Comparison of ENCODE assay signal across 26 mouse cellular contexts in the genomic region with DNA sequence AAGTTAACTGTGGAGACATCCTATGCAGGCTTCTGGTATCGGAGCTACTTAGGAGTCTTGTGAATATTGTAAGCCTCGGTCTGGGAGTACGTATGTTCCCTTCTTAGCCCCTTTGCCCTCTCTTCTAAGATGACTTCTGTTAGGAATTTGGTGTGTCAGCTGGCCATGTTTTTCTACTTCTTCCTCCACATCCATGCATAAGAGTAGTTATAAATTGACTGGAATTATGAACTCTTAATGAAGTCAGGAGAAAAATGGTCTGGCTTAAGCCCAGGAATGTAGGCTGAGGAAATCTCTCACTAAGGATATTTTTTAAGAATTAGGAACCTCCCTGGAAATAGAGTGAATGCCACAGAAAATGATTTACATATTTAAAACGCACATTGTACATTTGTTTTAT. TPM values are rescaled to one million over a fixed set of nuclear protein-coding genes. Genes with fewer than 3 reads are reported as not detected.
"Had no signal": no experiment of that assay in that cellular context is flagged by ENCODE, and none has a peak within 500 bp of the region (broad histone marks: within the 10 kb centered on the region; RNA-seq: fewer than 3 reads in every experiment).

No protein-coding gene starts in this region.

- H3K9me3 ChIP-seq: heart, embryonic 10.5 days; heart, embryonic 12.5 days; hindbrain, embryonic 10.5 days; hindbrain, embryonic 12.5 days; intestine, embryonic 15.5 days; kidney, embryonic 15.5 days; limb, embryonic 10.5 days; limb, embryonic 12.5 days had no signal

- H3K27ac ChIP-seq: gastrocnemius, adult 2 months; heart, embryonic 10.5 days; hindbrain, embryonic 10.5 days; hindbrain, embryonic 12.5 days; hindbrain, embryonic 14.5 days; intestine, embryonic 15.5 days; kidney, embryonic 15.5 days; layer of hippocampus, adult 2 months; left cerebral cortex, adult 2 months; limb, embryonic 10.5 days; limb, embryonic 12.5 days had no signal

- H3K27me3 ChIP-seq: heart, embryonic 12.5 days; hindbrain, embryonic 12.5 days; intestine, embryonic 15.5 days had no signal

- H3K4me1 ChIP-seq: heart, embryonic 10.5 days; heart, embryonic 12.5 days; hindbrain, embryonic 10.5 days; hindbrain, embryonic 12.5 days; intestine, embryonic 15.5 days; kidney, embryonic 15.5 days; limb, embryonic 10.5 days; limb, embryonic 12.5 days had no signal

- H3K4me2 ChIP-seq: heart, embryonic 12.5 days; hindbrain, embryonic 12.5 days; hindbrain, embryonic 14.5 days; intestine, embryonic 15.5 days; kidney, embryonic 15.5 days; limb, embryonic 12.5 days; liver, embryonic 11.5 days had no signal

- H3K36me3 ChIP-seq: heart, embryonic 10.5 days; heart, embryonic 12.5 days; hindbrain, embryonic 10.5 days; hindbrain, embryonic 12.5 days; intestine, embryonic 15.5 days; kidney, embryonic 15.5 days; limb, embryonic 10.5 days; limb, embryonic 12.5 days had no signal

- DNase-seq: gastrocnemius, adult 2 months; gastrocnemius, postnatal 10 days; gastrocnemius, postnatal 25 days; heart, adult 18-20 months; heart, postnatal 10 days; heart, postnatal 4 days; kidney, adult 2 months; kidney, adult 9 months; kidney, postnatal 10 days; kidney, postnatal 4 days; liver had no signal

- H3K9ac ChIP-seq: heart, embryonic 12.5 days; hindbrain, embryonic 12.5 days; hindbrain, embryonic 14.5 days; intestine, embryonic 15.5 days; kidney, embryonic 15.5 days; limb, embryonic 12.5 days had no signal

- ATAC-seq: hindbrain, embryonic 16.5 days; inflammation-experienced regulatory T-cells, adult 6 months; intestine, embryonic 15.5 days; intestine, postnatal 0 days had no signal

- H3K4me3 ChIP-seq: gastrocnemius, adult 2 months; heart, embryonic 10.5 days; heart, embryonic 12.5 days; hindbrain, embryonic 10.5 days; hindbrain, embryonic 12.5 days; intestine, embryonic 15.5 days; kidney, embryonic 15.5 days; layer of hippocampus, adult 2 months; left cerebral cortex, adult 2 months; limb, embryonic 10.5 days; limb, embryonic 12.5 days had no signal

RNA-seq across cellular contexts. Expression of gene Vegfd, which starts 34.6 kb away (rescaled TPM):
- polyA plus RNA-seq: inflammation-experienced regulatory T-cells, adult 6 months had no signal
